Mouse (Mus musculus): ENCODE results near the gene Ptpn1. TPM values are rescaled to one million over a fixed set of nuclear protein-coding genes. Genes with fewer than 3 reads are reported as not detected.

Gene Ptpn1
- polyA plus RNA-seq, 1 experiment from 2014 or later = 53.4 TPM

DNA sequence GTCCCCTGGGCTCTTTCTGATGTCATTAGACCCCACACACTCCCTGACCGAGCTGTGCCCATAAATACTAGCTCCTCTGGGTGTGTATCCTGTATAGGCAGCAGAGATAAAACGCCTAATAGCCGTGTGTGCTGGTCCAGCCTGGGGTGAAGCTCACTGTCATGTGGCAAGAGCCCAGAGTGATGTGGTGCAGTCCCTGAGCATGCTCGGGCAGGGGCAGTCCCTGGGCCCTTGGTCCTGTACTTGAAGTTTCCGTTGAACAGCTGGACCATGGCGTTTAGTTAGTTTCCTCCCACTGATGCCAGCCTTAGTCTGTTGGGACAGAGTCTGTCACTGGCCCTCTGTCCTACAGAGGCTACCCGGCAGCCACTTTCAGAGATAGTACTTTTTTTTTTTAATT is 23.1 kb downstream of the Ptpn1 start:
- Histone ChIP-seq H3K27me3 (ENCODE audit: control insufficient read depth, insufficient read depth, low read length) (no peaks in the 10 kb centered on the region), H3K4me2 (replicated peaks; ENCODE audit: low read depth, low read length) (no peak overlapping the region), H3K4me1 (ENCODE audit: control insufficient read depth, insufficient read depth, low read length) (peaks cover 11% of the 10 kb centered on the region), H3K4me3 (ENCODE audit: low read length) (no peak overlapping the region), H3K9me3 (ENCODE audit: control insufficient read depth, low read length) (no peaks in the 10 kb centered on the region), H3K36me3 (ENCODE audit: control insufficient read depth, insufficient read depth, low read length) (no peaks in the 10 kb centered on the region; the same call in 1 of the 2 replicates), H3K27ac (ENCODE audit: low read depth, low read length) (no peak overlapping the region), H3K9ac (ENCODE audit: low read depth, low read length) (no peak overlapping the region)
- 76% methylated on average over 7 of the region's 7 CpGs for WGBS
- ATAC-seq (ENCODE audit: low FRiP score, low TSS enrichment) = no peak

DNA sequence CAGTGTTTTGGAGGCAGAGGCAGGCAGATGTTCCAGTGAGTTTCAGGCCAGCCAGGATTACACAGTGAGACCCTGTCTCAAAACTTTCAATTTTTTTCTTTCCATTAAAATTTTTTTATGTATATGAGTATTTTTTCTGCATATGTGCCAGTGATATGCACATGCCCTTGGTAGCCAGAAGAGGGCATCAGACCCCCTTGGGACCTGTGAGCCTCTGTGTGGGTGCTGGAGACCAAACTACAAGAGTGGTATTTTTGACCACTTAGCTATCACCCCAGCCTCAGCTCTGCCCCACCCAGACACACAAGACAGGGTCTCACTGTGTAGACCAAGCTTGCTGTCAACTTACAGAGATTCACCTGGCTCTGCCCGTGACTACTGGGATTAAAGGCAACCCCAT is 25.7 kb downstream of the Ptpn1 start:
- no peaks in the 10 kb centered on the region; the same call in 1 of the 2 replicates for H3K36me3 ChIP-seq (ENCODE audit: control insufficient read depth, insufficient read depth, low read length)
- no peak overlapping the region for H3K4me3 ChIP-seq (ENCODE audit: low read length)
- ATAC-seq (ENCODE audit: low FRiP score, low TSS enrichment) = no peak
- no peak overlapping the region for H3K27ac ChIP-seq (ENCODE audit: low read depth, low read length)
- no peaks in the 10 kb centered on the region for H3K9me3 ChIP-seq (ENCODE audit: control insufficient read depth, low read length)
- no peak overlapping the region for H3K4me2 ChIP-seq (replicated peaks; ENCODE audit: low read depth, low read length)
- no peak overlapping the region for H3K9ac ChIP-seq (ENCODE audit: low read depth, low read length)
- 100% methylated on average over 1 of the region's 1 CpGs for WGBS
- H3K27me3 ChIP-seq (ENCODE audit: control insufficient read depth, insufficient read depth, low read length) = no peaks in the 10 kb centered on the region
- H3K4me1 ChIP-seq (ENCODE audit: control insufficient read depth, insufficient read depth, low read length) = peaks cover 14% of the 10 kb centered on the region

- 69% methylated on average over 5 of the region's 5 CpGs for WGBS
- Histone ChIP-seq H3K27me3 (ENCODE audit: control insufficient read depth, insufficient read depth, low read length) (no peaks in the 10 kb centered on the region), H3K4me1 (ENCODE audit: control insufficient read depth, insufficient read depth, low read length) (peaks cover 14% of the 10 kb centered on the region), H3K9me3 (ENCODE audit: control insufficient read depth, low read length) (no peaks in the 10 kb centered on the region), H3K4me2 (replicated peaks; ENCODE audit: low read depth, low read length) (no peak overlapping the region), H3K4me3 (ENCODE audit: low read length) (no peak overlapping the region), H3K9ac (ENCODE audit: low read depth, low read length) (no peak overlapping the region), H3K27ac (ENCODE audit: low read depth, low read length) (no peak overlapping the region), H3K36me3 (ENCODE audit: control insufficient read depth, insufficient read depth, low read length) (peaks cover under 1% of the 10 kb centered on the region; the same call in 1 of the 2 replicates)
- ATAC-seq (ENCODE audit: low FRiP score, low TSS enrichment) = no peak
These were observed 26.4 kb downstream of the Ptpn1 start for GRCm38 (mm10) chr2:167958082-167958788.

DNA sequence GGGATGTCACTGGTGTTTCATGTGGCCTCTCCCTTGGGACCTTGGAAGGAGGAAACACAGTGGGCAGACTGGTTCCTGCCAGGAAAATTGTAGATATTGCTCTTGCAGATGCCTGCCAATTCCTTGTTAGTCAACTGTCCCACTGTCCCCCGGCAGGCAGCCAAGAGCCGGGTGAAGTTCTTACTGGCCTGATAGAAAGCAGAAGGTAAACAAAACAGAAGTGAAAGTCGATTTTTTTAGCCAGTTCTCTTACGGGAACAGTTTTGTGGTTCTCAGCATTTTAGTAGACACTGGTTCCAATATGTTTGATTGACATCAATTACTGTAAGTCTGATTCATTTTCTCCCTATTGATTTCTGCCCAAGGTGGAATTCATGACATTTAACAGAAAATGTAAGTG is 27.0 kb downstream of the Ptpn1 start:
- H3K4me3 ChIP-seq (ENCODE audit: low read length) = no peak overlapping the region
- H3K27me3 ChIP-seq (ENCODE audit: control insufficient read depth, insufficient read depth, low read length) = no peaks in the 10 kb centered on the region
- no peak overlapping the region for H3K9ac ChIP-seq (ENCODE audit: low read depth, low read length)
- no peak overlapping the region for H3K4me2 ChIP-seq (replicated peaks; ENCODE audit: low read depth, low read length)
- no peak overlapping the region for H3K27ac ChIP-seq (ENCODE audit: low read depth, low read length)
- H3K4me1 ChIP-seq (ENCODE audit: control insufficient read depth, insufficient read depth, low read length) = peaks cover 14% of the 10 kb centered on the region
- 62% methylated on average over 4 of the region's 4 CpGs for WGBS
- peaks cover 6% of the 10 kb centered on the region; the same call in 1 of the 2 replicates for H3K36me3 ChIP-seq (ENCODE audit: control insufficient read depth, insufficient read depth, low read length)
- H3K9me3 ChIP-seq (ENCODE audit: control insufficient read depth, low read length) = no peaks in the 10 kb centered on the region
- ATAC-seq (ENCODE audit: low FRiP score, low TSS enrichment) = no peak

- no peaks in the 10 kb centered on the region for H3K9me3 ChIP-seq (ENCODE audit: control insufficient read depth, low read length)
- no peak overlapping the region for H3K4me2 ChIP-seq (replicated peaks; ENCODE audit: low read depth, low read length)
- peaks cover 14% of the 10 kb centered on the region for H3K4me1 ChIP-seq (ENCODE audit: control insufficient read depth, insufficient read depth, low read length)
- no peaks in the 10 kb centered on the region for H3K27me3 ChIP-seq (ENCODE audit: control insufficient read depth, insufficient read depth, low read length)
- H3K36me3 ChIP-seq (ENCODE audit: control insufficient read depth, insufficient read depth, low read length) = peaks cover 11% of the 10 kb centered on the region; the same call in 1 of the 2 replicates
- WGBS = 64% methylated on average over 4 of the region's 4 CpGs
- no peak for ATAC-seq (ENCODE audit: low FRiP score, low TSS enrichment)
- H3K27ac ChIP-seq (ENCODE audit: low read depth, low read length) = no peak overlapping the region
- H3K9ac ChIP-seq (ENCODE audit: low read depth, low read length) = no peak overlapping the region
- no peak overlapping the region for H3K4me3 ChIP-seq (ENCODE audit: low read length)
These were observed 27.6 kb downstream of the Ptpn1 start for GRCm38 (mm10) chr2:167959384-167959911.

DNA sequence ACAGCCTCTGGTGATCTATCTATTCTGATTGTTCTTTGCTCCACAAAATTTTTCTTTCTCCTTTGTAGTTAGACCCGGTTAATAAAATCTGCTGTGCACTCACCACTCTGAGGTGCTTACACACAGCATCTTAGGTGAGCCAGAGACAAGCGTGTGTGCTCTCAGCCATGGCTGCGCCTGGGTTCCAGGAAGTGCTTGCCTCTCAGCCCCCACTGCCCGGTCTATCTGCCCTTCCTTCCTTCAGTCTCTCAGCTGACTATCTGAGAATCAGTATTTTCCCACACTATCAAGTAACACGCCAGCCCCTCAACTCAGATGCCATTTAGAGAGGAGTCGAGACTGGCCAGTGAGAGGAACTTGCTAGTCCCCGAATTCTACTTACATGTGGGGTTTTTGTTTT is 28.1 kb downstream of the Ptpn1 start:
- WGBS = 58% methylated on average over 7 of the region's 7 CpGs
- no peak overlapping the region for H3K4me3 ChIP-seq (ENCODE audit: low read length)
- no peak for ATAC-seq (ENCODE audit: low FRiP score, low TSS enrichment)
- H3K4me1 ChIP-seq (ENCODE audit: control insufficient read depth, insufficient read depth, low read length) = peaks cover 14% of the 10 kb centered on the region
- H3K9me3 ChIP-seq (ENCODE audit: control insufficient read depth, low read length) = no peaks in the 10 kb centered on the region
- H3K27ac ChIP-seq (ENCODE audit: low read depth, low read length) = no peak overlapping the region
- H3K9ac ChIP-seq (ENCODE audit: low read depth, low read length) = no peak overlapping the region
- no peak overlapping the region for H3K4me2 ChIP-seq (replicated peaks; ENCODE audit: low read depth, low read length)
- H3K36me3 ChIP-seq (ENCODE audit: control insufficient read depth, insufficient read depth, low read length) = peaks cover 17% of the 10 kb centered on the region
- H3K27me3 ChIP-seq (ENCODE audit: control insufficient read depth, insufficient read depth, low read length) = no peaks in the 10 kb centered on the region

DNA sequence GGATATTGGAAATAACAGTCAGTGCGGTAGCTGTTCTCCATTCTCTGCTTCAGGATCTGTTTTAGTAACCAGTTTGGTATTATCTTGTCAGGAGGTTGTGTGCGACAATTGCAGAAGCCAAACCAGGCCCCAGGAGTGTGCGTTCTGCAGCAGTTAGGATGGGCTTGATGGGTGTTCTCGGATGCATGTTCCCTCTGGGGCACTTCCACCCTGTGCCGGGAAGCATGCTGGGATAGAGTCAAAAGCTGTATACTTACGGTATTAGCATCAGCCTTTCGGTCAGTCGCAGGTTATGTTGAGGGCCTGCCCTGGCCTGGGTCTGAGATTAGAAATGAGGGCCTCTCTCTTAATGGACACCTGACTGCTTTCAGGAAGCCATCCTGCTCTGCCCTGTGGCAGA is 28.7 kb downstream of the Ptpn1 start:
- no peak for ATAC-seq (ENCODE audit: low FRiP score, low TSS enrichment)
- Histone ChIP-seq H3K9me3 (ENCODE audit: control insufficient read depth, low read length) (no peaks in the 10 kb centered on the region), H3K27ac (ENCODE audit: low read depth, low read length) (no peak overlapping the region)

GRCm38 (mm10) chr2:167962347-167962746 is 30.5 kb downstream of the Ptpn1 start:
- Histone ChIP-seq H3K27me3 (ENCODE audit: control insufficient read depth, insufficient read depth, low read length) (no peaks in the 10 kb centered on the region), H3K4me2 (replicated peaks; ENCODE audit: low read depth, low read length) (no peak overlapping the region), H3K36me3 (ENCODE audit: control insufficient read depth, insufficient read depth, low read length) (peaks cover 40% of the 10 kb centered on the region), H3K9me3 (ENCODE audit: control insufficient read depth, low read length) (no peaks in the 10 kb centered on the region), H3K4me1 (ENCODE audit: control insufficient read depth, insufficient read depth, low read length) (peaks cover 14% of the 10 kb centered on the region), H3K9ac (ENCODE audit: low read depth, low read length) (no peak overlapping the region), H3K4me3 (ENCODE audit: low read length) (no peak overlapping the region), H3K27ac (ENCODE audit: low read depth, low read length) (no peak overlapping the region)
- WGBS = 86% methylated on average over 6 of the region's 6 CpGs
- no peak for ATAC-seq (ENCODE audit: low FRiP score, low TSS enrichment)

More for the DNA sequence above, 28.7 kb downstream of the Ptpn1 start:
- H3K4me2 ChIP-seq (replicated peaks; ENCODE audit: low read depth, low read length) = no peak overlapping the region
- peaks cover 14% of the 10 kb centered on the region for H3K4me1 ChIP-seq (ENCODE audit: control insufficient read depth, insufficient read depth, low read length)
- peaks cover 22% of the 10 kb centered on the region for H3K36me3 ChIP-seq (ENCODE audit: control insufficient read depth, insufficient read depth, low read length)
- H3K9ac ChIP-seq (ENCODE audit: low read depth, low read length) = no peak overlapping the region
- 89% methylated on average over 8 of the region's 8 CpGs for WGBS
- no peaks in the 10 kb centered on the region for H3K27me3 ChIP-seq (ENCODE audit: control insufficient read depth, insufficient read depth, low read length)
- H3K4me3 ChIP-seq (ENCODE audit: low read length) = no peak overlapping the region

DNA sequence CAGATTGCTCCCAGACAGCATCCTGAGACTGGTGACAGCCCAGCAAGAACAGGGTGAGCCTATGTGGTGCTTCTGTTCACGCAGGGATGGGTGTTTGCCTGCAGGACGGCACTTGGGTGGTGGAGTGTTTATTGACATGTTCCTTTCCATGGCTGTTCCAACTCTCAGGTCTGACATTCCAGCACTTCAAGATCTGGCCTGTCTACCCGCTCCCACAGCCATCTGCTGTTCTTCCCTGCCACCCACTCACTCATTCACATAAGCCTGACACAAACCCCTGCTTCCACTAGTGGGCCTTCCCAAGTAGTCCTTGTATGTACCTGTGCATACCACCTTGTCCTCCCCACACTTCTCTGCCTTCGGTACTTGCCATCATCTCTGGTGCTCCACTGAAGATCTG is 31.3 kb downstream of the Ptpn1 start:
- ATAC-seq (ENCODE audit: low FRiP score, low TSS enrichment) = no peak
- Histone ChIP-seq H3K4me1 (ENCODE audit: control insufficient read depth, insufficient read depth, low read length) (peaks cover 14% of the 10 kb centered on the region), H3K36me3 (ENCODE audit: control insufficient read depth, insufficient read depth, low read length) (peaks cover 48% of the 10 kb centered on the region), H3K4me3 (ENCODE audit: low read length) (no peak overlapping the region), H3K27me3 (ENCODE audit: control insufficient read depth, insufficient read depth, low read length) (no peaks in the 10 kb centered on the region), H3K9me3 (ENCODE audit: control insufficient read depth, low read length) (no peaks in the 10 kb centered on the region), H3K27ac (ENCODE audit: low read depth, low read length) (no peak overlapping the region), H3K9ac (ENCODE audit: low read depth, low read length) (no peak overlapping the region), H3K4me2 (replicated peaks; ENCODE audit: low read depth, low read length) (no peak overlapping the region)
- WGBS = 90% methylated on average over 4 of the region's 4 CpGs

Data from kidney, embryonic 14.5 days (tissue).